Mouse (Mus musculus): ENCODE results near the gene Cabp2. TPM values are rescaled to one million over a fixed set of nuclear protein-coding genes. Genes with fewer than 3 reads are reported as not detected.

Gene Cabp2
- polyA plus RNA-seq, 1 experiment from 2014 or later = not detected

DNA sequence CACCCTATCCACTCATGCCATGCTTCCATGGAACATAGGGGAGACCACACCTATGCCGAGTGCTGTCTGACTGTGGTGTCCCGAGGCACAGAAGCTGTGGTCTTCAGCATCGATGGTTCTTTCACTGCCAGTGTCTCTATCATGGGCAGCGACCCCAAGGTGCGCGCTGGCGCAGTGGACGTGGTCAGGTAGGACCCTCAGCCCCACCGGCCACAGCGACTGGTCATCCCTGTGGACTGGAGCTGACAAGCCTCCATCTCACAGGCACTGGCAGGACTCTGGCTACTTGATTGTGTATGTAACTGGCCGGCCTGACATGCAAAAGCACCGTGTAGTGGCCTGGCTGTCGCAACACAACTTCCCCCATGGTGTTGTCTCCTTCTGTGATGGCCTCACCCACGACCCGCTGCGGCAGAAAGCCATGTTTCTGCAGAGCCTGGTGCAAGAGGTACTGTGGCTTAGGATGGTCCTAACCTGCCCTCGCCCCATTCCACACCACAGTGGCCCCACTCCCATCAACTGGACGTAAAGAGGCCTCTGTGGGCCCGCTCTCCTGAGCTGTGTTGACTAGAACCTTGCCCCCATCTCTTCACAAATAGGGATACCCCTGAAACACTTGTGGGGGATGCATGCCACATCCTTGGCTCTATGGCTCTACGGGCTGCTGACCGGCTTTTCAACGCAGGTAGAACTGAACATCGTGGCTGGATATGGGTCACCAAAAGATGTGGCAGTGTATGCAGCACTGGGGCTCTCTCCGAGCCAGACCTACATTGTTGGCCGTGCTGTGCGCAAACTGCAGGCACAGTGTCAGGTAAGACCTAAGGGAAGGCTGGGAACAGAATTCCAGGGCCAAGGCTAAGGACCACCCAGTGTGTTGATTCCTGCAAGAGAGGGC is 30.9 kb downstream of the Cabp2 start:
- WGBS = 95% methylated on average over 26 of the region's 26 CpGs
- Histone ChIP-seq H3K9ac (no peak overlapping the region), H3K4me2 (no peak overlapping the region), H3K27ac (replicated peaks) (no peak overlapping the region), H3K27me3 (no peaks in the 10 kb centered on the region), H3K4me1 (replicated peaks) (no peaks in the 10 kb centered on the region), H3K4me3 (no peak overlapping the region), H3K36me3 (peaks cover 90% of the 10 kb centered on the region), H3K9me3 (no peaks in the 10 kb centered on the region)
- ATAC-seq (ENCODE audit: low read depth) = no peak

DNA sequence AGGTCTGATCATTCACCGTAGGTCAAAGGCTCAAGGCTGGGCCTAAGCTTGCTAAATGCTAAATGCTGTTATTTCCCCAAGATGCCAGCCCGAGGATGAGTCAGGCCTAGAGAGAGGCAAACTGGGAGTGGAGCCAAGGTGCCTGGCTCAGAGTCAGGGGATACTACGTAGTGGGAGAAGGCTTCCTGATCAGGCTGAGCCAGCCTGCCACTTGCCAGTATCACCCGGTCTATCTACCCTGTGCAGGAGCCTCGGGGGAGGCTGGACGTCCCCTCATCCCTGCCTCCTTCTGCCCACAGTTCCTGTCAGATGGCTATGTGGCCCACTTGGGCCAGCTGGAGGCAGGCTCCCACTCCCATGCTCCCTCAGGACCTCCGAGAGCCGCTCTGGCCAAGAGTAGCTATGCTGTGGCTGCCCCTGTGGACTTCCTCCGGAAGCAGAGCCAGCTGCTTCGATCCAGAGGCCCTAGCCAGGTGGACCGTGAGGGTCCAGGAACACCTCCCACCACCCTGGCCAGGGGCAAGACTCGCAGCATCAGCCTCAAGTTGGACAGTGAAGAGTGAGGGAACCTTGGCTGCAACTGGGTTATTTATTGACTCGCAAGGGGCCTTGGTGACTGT is 31.9 kb downstream of the Cabp2 start:
- H3K9me3 ChIP-seq = no peaks in the 10 kb centered on the region
- H3K4me1 ChIP-seq (replicated peaks) = no peaks in the 10 kb centered on the region
- WGBS = 81% methylated on average over 13 of the region's 13 CpGs
- no peak overlapping the region for H3K9ac ChIP-seq
- H3K27me3 ChIP-seq = no peaks in the 10 kb centered on the region
- peaks cover 91% of the 10 kb centered on the region for H3K36me3 ChIP-seq
- H3K4me2 ChIP-seq = no peak overlapping the region
- no peak overlapping the region for H3K27ac ChIP-seq (replicated peaks)
- no peak for ATAC-seq (ENCODE audit: low read depth)
- no peak overlapping the region for H3K4me3 ChIP-seq

DNA sequence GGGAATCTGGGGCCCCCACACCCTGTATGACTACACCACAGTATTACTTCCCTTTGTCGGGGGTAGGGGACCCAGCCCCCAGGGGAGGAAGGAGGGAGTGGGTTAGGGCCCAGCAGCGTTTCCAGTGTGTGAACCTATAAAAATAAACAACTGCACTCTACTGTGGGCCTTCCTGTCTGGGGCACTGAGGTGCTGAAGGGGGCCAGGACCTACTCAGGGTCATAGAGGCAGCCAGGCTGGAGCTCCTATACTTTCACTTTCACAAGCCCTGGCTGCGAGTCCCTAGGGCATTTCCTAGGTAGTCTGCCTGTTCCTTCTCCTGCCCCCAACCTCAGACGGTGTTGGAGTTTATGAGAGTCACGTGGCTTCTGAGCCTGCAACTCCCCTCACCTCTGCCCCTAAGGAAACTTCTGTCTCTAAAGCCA is 32.4 kb downstream of the Cabp2 start:
- H3K36me3 ChIP-seq = peaks cover 91% of the 10 kb centered on the region
- ATAC-seq (ENCODE audit: low read depth) = no peak
- no peak overlapping the region for H3K9ac ChIP-seq
- no peaks in the 10 kb centered on the region for H3K9me3 ChIP-seq
- no peaks in the 10 kb centered on the region for H3K4me1 ChIP-seq (replicated peaks)
- WGBS = 62% methylated on average over 5 of the region's 5 CpGs
- no peak overlapping the region for H3K4me2 ChIP-seq
- no peak overlapping the region for H3K27ac ChIP-seq (replicated peaks)
- no peaks in the 10 kb centered on the region for H3K27me3 ChIP-seq
- H3K4me3 ChIP-seq = no peak overlapping the region

DNA sequence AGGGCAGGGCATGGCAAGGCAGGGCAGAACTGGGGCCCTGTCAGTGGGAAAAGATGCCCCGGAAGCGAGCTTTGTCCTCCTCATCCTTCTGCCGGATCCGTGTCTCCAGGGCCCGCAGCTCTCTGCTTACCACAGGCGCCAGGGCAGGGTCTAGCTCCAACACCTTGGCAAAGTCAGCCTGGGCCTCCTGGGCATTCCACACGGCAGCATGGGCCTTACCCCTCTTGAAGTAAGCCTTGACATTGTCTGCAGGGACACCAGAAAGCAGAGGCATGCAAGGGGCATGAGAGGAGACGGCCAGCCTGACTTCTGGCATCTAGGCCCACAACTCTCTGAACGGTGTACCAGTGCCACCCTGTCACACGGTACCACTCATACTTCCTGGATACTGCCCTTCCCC is 33.2 kb downstream of the Cabp2 start:
- Histone ChIP-seq H3K36me3 (peaks cover 84% of the 10 kb centered on the region), H3K27ac (replicated peaks) (no peak overlapping the region), H3K4me2 (no peak overlapping the region), H3K4me1 (replicated peaks) (no peaks in the 10 kb centered on the region), H3K9me3 (no peaks in the 10 kb centered on the region), H3K9ac (no peak overlapping the region), H3K27me3 (no peaks in the 10 kb centered on the region), H3K4me3 (no peak overlapping the region)
- 89% methylated on average over 10 of the region's 10 CpGs for WGBS
- ATAC-seq (ENCODE audit: low read depth) = no peak

DNA sequence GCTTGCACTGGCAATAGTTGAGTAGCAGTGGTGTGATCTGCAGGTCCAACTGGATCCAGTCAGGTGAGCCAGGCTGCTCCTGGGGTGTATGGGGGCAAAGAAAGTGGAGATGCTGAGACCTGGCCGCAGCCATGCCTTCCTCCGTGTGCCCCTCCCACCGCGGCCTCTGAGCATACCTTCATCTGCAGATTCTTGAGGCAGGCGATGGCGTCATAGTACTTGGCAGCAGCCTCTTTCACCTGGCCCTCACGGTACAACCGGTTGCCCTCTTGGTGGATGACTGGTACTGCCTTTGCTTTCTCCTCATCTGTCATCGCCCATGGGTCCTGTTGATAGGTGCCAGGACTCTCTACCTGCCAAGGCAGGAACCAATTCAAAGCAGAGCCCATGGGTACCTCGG is 33.8 kb downstream of the Cabp2 start:
- H3K9ac ChIP-seq = no peak overlapping the region
- WGBS = 94% methylated on average over 10 of the region's 10 CpGs
- H3K27me3 ChIP-seq = no peaks in the 10 kb centered on the region
- peaks cover 80% of the 10 kb centered on the region for H3K36me3 ChIP-seq
- no peaks in the 10 kb centered on the region for H3K9me3 ChIP-seq
- ATAC-seq (ENCODE audit: low read depth) = no peak
- H3K4me2 ChIP-seq = no peak overlapping the region
- H3K27ac ChIP-seq (replicated peaks) = no peak overlapping the region
- H3K4me3 ChIP-seq = no peak overlapping the region
- peaks cover 4% of the 10 kb centered on the region; the same call in 1 of the 2 replicates for H3K4me1 ChIP-seq (replicated peaks)

DNA sequence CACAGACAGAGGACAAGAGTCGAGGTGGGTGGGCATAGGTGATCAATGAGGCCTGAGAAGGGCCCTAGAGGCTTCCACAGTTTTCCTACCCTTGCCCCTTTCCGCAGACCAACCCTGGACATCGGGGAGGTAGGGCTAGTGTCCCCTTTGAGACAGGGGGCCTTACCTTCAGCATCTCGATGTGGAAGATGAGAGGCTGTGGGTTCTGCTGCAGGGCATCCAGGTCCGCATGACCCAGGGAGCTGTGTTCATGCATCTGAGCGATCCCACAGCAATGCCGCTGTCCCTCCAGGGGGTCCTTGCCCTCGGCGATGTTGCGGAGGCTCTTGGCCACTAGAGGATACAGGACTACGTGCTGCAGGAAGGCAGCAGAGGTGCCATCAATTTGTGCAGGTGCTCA is 34.4 kb downstream of the Cabp2 start:
- no peaks in the 10 kb centered on the region for H3K9me3 ChIP-seq
- 85% methylated on average over 11 of the region's 11 CpGs for WGBS
- ATAC-seq (ENCODE audit: low read depth) = no peak
- H3K4me1 ChIP-seq (replicated peaks) = peaks cover 11% of the 10 kb centered on the region
- no peak overlapping the region for H3K4me3 ChIP-seq
- no peak overlapping the region for H3K4me2 ChIP-seq
- H3K36me3 ChIP-seq = peaks cover 73% of the 10 kb centered on the region
- no peak overlapping the region for H3K27ac ChIP-seq (replicated peaks)
- no peak overlapping the region for H3K9ac ChIP-seq
- no peaks in the 10 kb centered on the region for H3K27me3 ChIP-seq

DNA sequence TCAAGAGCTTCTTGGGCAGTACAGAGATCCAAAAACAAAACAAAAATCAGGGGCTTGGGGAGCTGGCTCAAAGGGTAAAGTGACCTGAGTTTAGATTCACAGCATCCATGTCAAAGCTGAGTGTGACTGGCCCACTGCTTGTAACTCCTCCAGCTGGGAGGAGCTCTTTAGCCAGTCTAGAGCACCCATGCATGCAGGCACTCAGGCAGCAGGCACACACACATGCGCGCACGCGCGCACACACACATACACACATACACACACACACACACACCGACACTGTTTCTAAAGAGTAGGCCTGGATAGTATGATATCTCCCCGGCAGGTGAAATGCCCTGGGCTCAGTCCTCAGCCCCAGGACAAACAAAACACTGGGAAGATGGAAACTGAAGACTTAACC is 35.6 kb downstream of the Cabp2 start:
- WGBS = 97% methylated on average over 7 of the region's 7 CpGs
- Histone ChIP-seq H3K4me2 (no peak overlapping the region), H3K27me3 (no peaks in the 10 kb centered on the region), H3K36me3 (peaks cover 61% of the 10 kb centered on the region), H3K9ac (no peak overlapping the region), H3K27ac (replicated peaks) (no peak overlapping the region), H3K4me3 (no peak overlapping the region), H3K9me3 (no peaks in the 10 kb centered on the region), H3K4me1 (replicated peaks) (peaks cover 12% of the 10 kb centered on the region)
- ATAC-seq (ENCODE audit: low read depth) = no peak

DNA sequence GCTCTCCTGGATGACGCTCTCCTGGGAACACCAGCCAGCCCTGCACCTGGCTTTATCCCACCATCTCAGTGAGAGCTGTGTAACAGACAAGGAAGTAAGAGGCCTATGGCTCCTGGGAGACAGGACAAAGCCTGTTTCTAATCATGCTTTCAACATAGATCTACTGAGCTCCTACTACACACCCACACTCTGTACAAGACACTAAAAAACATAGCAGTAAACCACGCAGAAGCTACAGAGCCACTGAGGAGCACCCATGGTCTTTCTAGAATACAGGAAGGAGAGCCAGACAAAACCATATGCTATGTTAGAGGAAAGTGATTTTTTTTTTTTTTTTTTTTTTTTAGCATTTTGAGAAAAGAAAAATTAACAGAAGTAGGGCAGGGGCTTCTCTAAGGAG is 37.0 kb downstream of the Cabp2 start:
- Histone ChIP-seq H3K4me3 (no peak overlapping the region), H3K4me2 (no peak overlapping the region), H3K36me3 (peaks cover 48% of the 10 kb centered on the region), H3K9me3 (no peaks in the 10 kb centered on the region), H3K27me3 (no peaks in the 10 kb centered on the region), H3K9ac (no peak overlapping the region), H3K4me1 (replicated peaks) (peaks cover 12% of the 10 kb centered on the region), H3K27ac (replicated peaks) (no peak overlapping the region)
- ATAC-seq (ENCODE audit: low read depth) = no peak
- WGBS = 100% methylated on average over 2 of the region's 2 CpGs

DNA sequence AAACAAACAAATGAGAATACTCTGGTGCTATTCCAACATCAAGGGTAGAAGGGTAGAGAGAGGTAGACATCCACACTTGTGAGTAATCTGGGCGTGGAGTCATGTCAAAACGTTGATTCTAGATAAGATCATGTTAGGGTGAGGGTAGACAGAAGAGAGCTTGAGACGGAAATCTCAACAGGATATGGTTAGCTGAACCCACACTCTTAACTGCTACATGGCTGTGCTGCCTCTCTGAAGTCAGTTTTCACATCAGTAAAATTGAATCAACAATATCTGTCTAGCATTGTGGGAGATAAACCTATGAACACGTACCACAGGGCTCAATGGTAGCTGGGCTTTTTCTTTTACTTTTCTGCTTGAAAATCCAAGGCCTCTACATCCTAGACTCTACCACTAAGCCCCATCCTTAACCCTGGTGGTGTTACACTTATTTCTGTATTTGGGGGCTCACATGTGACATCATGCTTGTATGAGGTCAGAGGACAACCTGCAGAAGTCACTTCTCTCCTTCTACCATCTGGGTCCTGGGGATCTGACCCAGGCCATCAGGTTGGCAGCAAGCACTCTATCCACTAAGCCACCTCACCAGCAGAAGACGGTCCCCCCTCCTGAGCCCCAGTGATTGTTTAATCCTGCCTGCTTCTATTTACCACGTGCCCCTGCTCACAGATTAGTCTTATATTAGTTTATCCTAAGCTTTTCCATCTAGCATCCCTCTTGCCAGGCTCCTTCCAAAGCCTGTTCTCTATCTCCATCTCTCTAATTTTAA is 38.5 kb downstream of the Cabp2 start:
- H3K4me3 ChIP-seq = no peak overlapping the region
- 91% methylated on average over 6 of the region's 6 CpGs for WGBS
- peaks cover 12% of the 10 kb centered on the region for H3K4me1 ChIP-seq (replicated peaks)
- no peak overlapping the region for H3K9ac ChIP-seq
- peaks cover 33% of the 10 kb centered on the region for H3K36me3 ChIP-seq
- peak overlapping the region; percentile 53 for H3K4me2 ChIP-seq
- H3K27me3 ChIP-seq = no peaks in the 10 kb centered on the region
- H3K9me3 ChIP-seq = no peaks in the 10 kb centered on the region
- no peak overlapping the region for H3K27ac ChIP-seq (replicated peaks)
- no peak for ATAC-seq (ENCODE audit: low read depth)

DNA sequence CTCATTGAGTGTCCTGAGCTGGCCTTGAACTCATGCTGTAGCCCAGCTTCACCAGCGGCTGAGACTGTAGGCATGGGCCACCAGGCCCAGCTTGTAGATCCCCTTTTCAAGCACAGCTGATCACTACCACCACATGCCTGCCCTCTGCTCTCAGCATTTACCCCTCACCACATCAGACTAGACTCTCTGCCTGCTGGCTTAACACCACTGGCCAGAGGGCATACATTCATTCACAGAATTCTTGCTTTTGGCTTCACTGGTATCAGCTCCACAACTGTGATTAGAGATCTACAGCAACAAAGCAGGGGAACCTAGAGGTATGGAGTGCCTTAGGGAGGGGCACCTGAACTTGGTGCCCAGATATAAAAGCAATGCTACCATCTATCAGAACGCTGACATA is 39.1 kb downstream of the Cabp2 start:
- 96% methylated on average over 2 of the region's 2 CpGs for WGBS
- H3K4me1 ChIP-seq (replicated peaks) = peaks cover 17% of the 10 kb centered on the region
- H3K9me3 ChIP-seq = no peaks in the 10 kb centered on the region
- peak overlapping the region; percentile 8; the same call in 1 of the 2 replicates for H3K9ac ChIP-seq
- peak overlapping the region; percentile 53 for H3K4me2 ChIP-seq
- peak overlapping the region; percentile 52 for H3K4me3 ChIP-seq
- no peak for ATAC-seq (ENCODE audit: low read depth)
- no peaks in the 10 kb centered on the region for H3K27me3 ChIP-seq
- H3K27ac ChIP-seq (replicated peaks) = peak overlapping the region; percentile 91; the same call in 1 of the 2 replicates
- H3K36me3 ChIP-seq = peaks cover 27% of the 10 kb centered on the region

DNA sequence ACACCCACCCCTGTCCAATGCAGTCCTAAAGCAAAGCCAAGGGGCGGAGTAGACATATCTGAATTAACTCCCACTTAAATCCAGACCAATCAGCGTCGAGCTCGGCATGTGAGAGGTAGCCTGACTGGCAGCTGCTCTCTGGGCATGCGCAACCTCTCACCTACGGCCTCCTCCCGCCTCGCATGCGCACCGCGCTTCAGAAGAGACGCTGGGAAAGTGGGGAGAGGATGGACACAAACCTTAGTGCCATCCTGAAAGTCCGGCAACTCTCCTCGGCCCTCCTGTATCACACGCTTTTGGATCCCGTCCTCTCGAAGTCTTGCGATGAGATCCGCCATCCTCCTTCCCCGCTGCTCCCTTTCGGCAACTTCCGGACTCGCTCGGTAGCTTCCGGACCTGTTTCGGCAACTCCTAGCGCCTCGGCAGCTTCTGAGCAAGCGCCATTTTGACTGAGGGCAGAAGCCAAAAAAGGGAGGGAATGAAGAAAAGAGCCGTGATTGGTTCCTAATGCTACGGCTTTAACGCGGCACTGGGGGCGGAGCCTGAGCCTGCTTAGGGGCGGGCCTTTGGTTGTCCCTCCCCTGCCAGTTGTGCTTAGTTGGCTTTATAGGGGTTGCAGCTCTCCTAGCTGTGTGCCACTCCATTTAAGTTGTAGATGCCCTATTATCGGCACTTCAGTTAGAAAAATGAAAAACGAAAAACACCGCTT is 39.9 kb downstream of the Cabp2 start:
- Histone ChIP-seq H3K36me3 (peaks cover 20% of the 10 kb centered on the region), H3K4me1 (replicated peaks) (peaks cover 18% of the 10 kb centered on the region), H3K9me3 (no peaks in the 10 kb centered on the region), H3K27ac (replicated peaks) (peak overlapping the region; percentile 91), H3K4me2 (peak overlapping the region; percentile 53), H3K4me3 (peak overlapping the region; percentile 52), H3K27me3 (no peaks in the 10 kb centered on the region), H3K9ac (peak overlapping the region; percentile 71)
- WGBS = 3% methylated on average over 38 of the region's 38 CpGs
- ATAC-seq (ENCODE audit: low read depth) = peak; percentile 86

Data from neural tube, embryonic 13.5 days (tissue).